Mouse (Mus musculus): ENCODE data around the gene Rilp.
"Not testable (repeated sequence)": the region's sequence is repeated elsewhere in the genome, so short reads cannot be mapped to it uniquely, and the experiment has no call there.

Gene Rilp

GRCm38 (mm10) chr11:75551961-75552441 is 42.1 kb downstream of the Rilp start:
- ATAC-seq (ENCODE audit: insufficient number of reproducible peaks, low FRiP score, low TSS enrichment), result peak; percentile 68; the same call in 1 of the 2 replicates

GRCm38 (mm10) chr11:75552906-75553482 is 43.1 kb downstream of the Rilp start:
- ATAC-seq (ENCODE audit: insufficient number of reproducible peaks, low FRiP score, low TSS enrichment), result no peak

GRCm38 (mm10) chr11:75556006-75556405 is 46.1 kb downstream of the Rilp start:
- ATAC-seq (ENCODE audit: insufficient number of reproducible peaks, low FRiP score, low TSS enrichment), result not testable (repeated sequence)

GRCm38 (mm10) chr11:75557142-75557541 is 47.2 kb downstream of the Rilp start:
- no peak for ATAC-seq (ENCODE audit: insufficient number of reproducible peaks, low FRiP score, low TSS enrichment)

- no peak for ATAC-seq (ENCODE audit: insufficient number of reproducible peaks, low FRiP score, low TSS enrichment)
Measured at GRCm38 (mm10) chr11:75558101-75558500, 48.2 kb downstream of the Rilp start.

GRCm38 (mm10) chr11:75559870-75560504 is 50.1 kb downstream of the Rilp start:
- no peak for ATAC-seq (ENCODE audit: insufficient number of reproducible peaks, low FRiP score, low TSS enrichment)

- no peak for ATAC-seq (ENCODE audit: insufficient number of reproducible peaks, low FRiP score, low TSS enrichment)
Measured at GRCm38 (mm10) chr11:75560530-75561409, 50.9 kb downstream of the Rilp start.

GRCm38 (mm10) chr11:75561410-75561791 is 51.5 kb downstream of the Rilp start:
- no peak for ATAC-seq (ENCODE audit: insufficient number of reproducible peaks, low FRiP score, low TSS enrichment)
